Mouse (Mus musculus) ES-E14 (cell line): ENCODE results near the gene Gpr83. TPM values are rescaled to one million over a fixed set of nuclear protein-coding genes. Genes with fewer than 3 reads are reported as not detected.

Experiments
- DNase-seq: peaks from one replicate; pipeline ENCODE4 v3.0.0-alpha.2; 2013; ENCODE audit warnings: low read depth, low spot score
- H3K27ac ChIP-seq: 2 replicates; pipeline ENCODE4 v1.5.1; 2012; ENCODE audit warnings: low read depth, mild to moderate bottlenecking, low read length, moderate library complexity, mixed read lengths; ENCODE audit not compliant: poor library complexity, insufficient read depth, severe bottlenecking
- H3K36me3 ChIP-seq: 2 replicates; pipeline ENCODE4 v1.6.1; 2012; ENCODE audit warnings: mild to moderate bottlenecking, low read length, moderate library complexity, mixed read lengths; ENCODE audit not compliant: control insufficient read depth, poor library complexity, insufficient read depth, severe bottlenecking
- H3K4me1 ChIP-seq, 2 experiments: fragments of 150-350 bp in 1 of 2; sonication (generic) in 1 of 2; 2 replicates each; pipeline ENCODE4 v1.6.1; 2012; ENCODE audit warnings: low read length in 2 of 2, mild to moderate bottlenecking in 1 of 2, mixed read lengths in 1 of 2; ENCODE audit not compliant: control insufficient read depth in 2 of 2, insufficient read depth in 2 of 2, poor library complexity in 1 of 2
- H3K4me3 ChIP-seq, 2 experiments: fragments of 150-350 bp in 1 of 2; sonication (generic) in 1 of 2; 2 replicates each; pipeline ENCODE4 v1.5.1; 2012; ENCODE audit warnings: low read length in 2 of 2, low read depth in 1 of 2, mild to moderate bottlenecking in 1 of 2, mixed read lengths in 1 of 2; ENCODE audit not compliant: insufficient read depth in 1 of 2, poor library complexity in 1 of 2, severe bottlenecking in 1 of 2
- H3K9ac ChIP-seq: 2 replicates; pipeline ENCODE4 v1.6.1; 2012; ENCODE audit warnings: low read depth, mild to moderate bottlenecking, low read length, mixed read lengths; ENCODE audit not compliant: poor library complexity, insufficient read depth, severe bottlenecking
- H3K9me3 ChIP-seq: fragments of 150-350 bp; sonication (generic); 2 replicates; pipeline ENCODE4 v1.6.1; 2012; ENCODE audit warnings: low read depth, mild to moderate bottlenecking, low read length; ENCODE audit not compliant: control insufficient read depth, insufficient read depth
- CHD2 ChIP-seq: IDR thresholded peaks from 2 replicates; pipeline ENCODE4 v1.6.1; 2014; ENCODE audit warnings: mild to moderate bottlenecking, low read depth, low read length, inconsistent platforms
- HCFC1 ChIP-seq: IDR thresholded peaks from 2 replicates; pipeline ENCODE4 v1.6.1; 2012; ENCODE audit warnings: low read length, inconsistent platforms, borderline replicate concordance; ENCODE audit not compliant: insufficient read depth
- MAFK ChIP-seq: IDR thresholded peaks from 2 replicates; pipeline ENCODE4 v1.6.1; 2014; ENCODE audit warnings: mild to moderate bottlenecking, low read depth, low read length, inconsistent platforms; ENCODE audit not compliant: insufficient read depth
- ZC3H11A ChIP-seq: IDR thresholded peaks from 2 replicates; pipeline ENCODE4 v1.6.1; 2012; ENCODE audit warnings: low read depth, mild to moderate bottlenecking, inconsistent platforms, low read length, borderline replicate concordance
- ZNF384 ChIP-seq: IDR thresholded peaks from 2 replicates; pipeline ENCODE4 v1.6.1; 2012; ENCODE audit warnings: low read depth, low read length, inconsistent platforms
- in situ Hi-C, 2 experiments: fragments of 600-800 bp; cut with MboI; formaldehyde crosslinking; loops; one replicate each; pipeline ENCODE4 v1.15.1; 2025; ENCODE audit warnings: low sequenced_read_pairs in 2 of 2, inconsistent platforms in 1 of 2; ENCODE audit not compliant: unreplicated experiment in 2 of 2
- total RNA-seq: library from RNA; depleted of rRNA; stranded (reverse); fragments of 300-350 nt; gene quantifications from 2 replicates; pipeline ENCODE4 v1.2.3, GENCODE M21; 2012; rRNA removed

The Gpr83 gene
- total RNA-seq: 0.49 and 0.63 TPM in 2 replicates

DNA sequence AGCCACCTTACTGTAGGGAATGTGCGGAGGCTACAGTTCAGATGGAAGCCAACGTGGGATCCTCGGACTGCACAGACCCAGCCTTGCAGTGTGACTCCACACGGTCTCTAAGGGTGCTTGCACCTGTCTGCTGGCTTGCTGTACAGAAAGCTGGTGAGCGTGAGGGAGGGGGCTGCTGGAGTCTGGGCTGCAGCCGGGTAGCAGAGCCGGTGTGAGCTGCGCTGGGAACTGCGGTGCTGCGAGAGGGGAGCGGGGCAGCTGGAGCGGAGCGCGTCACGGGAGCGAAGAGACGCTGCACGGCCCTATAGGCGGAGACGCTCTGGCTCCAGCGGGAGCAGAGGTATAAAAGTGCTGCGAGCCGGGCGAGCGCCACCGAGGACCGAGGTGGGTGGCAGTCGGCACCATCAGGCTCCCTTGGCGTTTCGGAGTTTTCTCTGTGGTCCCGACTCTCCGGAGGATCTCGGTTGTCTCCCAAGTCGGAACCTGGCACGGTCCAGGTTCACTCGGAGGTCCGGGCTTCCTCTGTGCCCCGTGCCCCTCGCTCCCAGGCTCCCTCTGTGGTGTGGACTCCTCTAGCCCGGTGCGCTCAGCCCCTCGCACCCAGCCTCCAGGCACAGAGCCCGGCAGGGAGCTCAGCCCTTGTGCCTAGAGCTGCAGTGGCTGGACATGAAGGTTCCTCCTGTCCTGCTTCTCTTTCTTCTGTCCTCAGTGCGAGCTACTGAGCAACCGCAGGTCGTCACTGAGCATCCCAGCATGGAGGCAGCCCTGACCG lies at the start of gene Gpr83:
Gene Gpr83, plus strand, starts transcription at position 343 of the 772 bp plus-strand sequence.
- in situ Hi-C loops: loop anchor here (10.0 to 25.0 kb wide), 2 partner anchors 152 to 155 kb away; no protein-coding TSS in a partner anchor
- Histone ChIP-seq H3K27ac (no peak within 1 kb of the TSS), H3K4me1 (peaks cover 0 to 11% of the 10 kb centered on the region in 2 experiments; a peak in 2 of 4 replicates), H3K36me3 (no peaks in the 10 kb centered on the region), H3K9ac (peak within 1 kb of the TSS; percentile 15; the same call in 1 of the 2 replicates), H3K4me3 (peak within 1 kb of the TSS; percentile 50 to 54), H3K9me3 (no peaks in the 10 kb centered on the region)
- peak; percentile 27 for DNase-seq
- TF ChIP-seq MAFK (no peak), HCFC1 (0 out of 2 replicates have a peak, but pooled peaks have one; percentile 21), CHD2 (no peak), ZNF384 (no peak), ZC3H11A (no peak)

DNA sequence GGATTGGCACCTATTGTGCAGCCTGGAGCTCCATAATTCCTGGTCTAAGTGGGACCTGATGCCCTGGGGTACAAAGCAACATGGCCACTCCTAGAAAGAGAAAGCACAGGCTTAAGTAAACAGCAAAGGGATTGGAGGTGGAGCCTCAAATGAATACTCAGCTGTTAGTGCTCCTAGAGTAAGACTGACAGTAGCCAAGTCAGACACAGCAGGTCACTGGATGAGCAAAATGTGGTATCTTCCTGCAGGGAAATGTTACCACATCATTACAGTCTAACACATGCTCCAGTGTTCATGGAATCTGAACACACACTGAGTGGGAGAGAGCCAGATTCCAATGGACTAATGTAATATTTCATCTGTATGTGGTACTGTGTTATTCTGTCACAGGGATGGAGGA lies 38.6 kb upstream of the Gpr83 start:
- H3K4me1 ChIP-seq: no peaks in the 10 kb centered on the region
- no peak overlapping the region for H3K9ac ChIP-seq
- H3K9me3 ChIP-seq: no peaks in the 10 kb centered on the region
- H3K4me3 ChIP-seq: no peak overlapping the region
- in situ Hi-C loops: loop anchor here (25.0 kb wide), 3 partner anchors 441 to 984 kb away; partner anchors contain the start of genes Cep57 (in 2 of the 2) and Fam76b (in 2 of the 2)
- H3K36me3 ChIP-seq: peaks cover 27% of the 10 kb centered on the region
- H3K27ac ChIP-seq: no peak overlapping the region
- TF ChIP-seq MAFK (no peak), CHD2 (no peak), HCFC1 (no peak), ZNF384 (no peak), ZC3H11A (no peak)
- no peak for DNase-seq

DNA sequence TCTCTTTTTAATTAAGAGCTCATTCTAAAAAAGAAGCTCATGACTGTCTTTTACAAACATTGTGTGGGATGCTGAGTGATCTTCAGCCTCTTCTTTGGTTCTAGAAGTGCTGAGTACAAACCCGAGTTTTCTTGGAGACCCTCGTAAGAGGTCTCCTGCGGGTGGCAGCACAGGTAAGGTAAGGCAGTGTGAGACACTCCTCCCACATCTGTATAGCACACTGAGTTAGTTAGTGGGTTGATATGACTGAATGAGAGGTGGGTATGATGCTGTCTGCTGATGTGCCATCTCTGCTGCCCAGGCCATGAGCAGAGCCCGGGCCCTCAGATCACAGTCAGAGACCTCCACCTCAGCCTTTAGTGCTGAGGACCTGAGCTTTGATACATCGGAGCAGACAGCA lies 35.2 kb upstream of the Gpr83 start:
- DNase-seq: no peak
- no peak overlapping the region for H3K9ac ChIP-seq
- in situ Hi-C loops: loop anchor here (25.0 kb wide), 3 partner anchors 437 to 988 kb away; partner anchors contain the start of genes Cep57 (in 2 of the 2) and Fam76b (in 2 of the 2)
- TF ChIP-seq CHD2: no peak
- TF ChIP-seq MAFK: no peak
- TF ChIP-seq HCFC1: no peak
- no peak for TF ChIP-seq ZNF384
- TF ChIP-seq ZC3H11A: no peak
- no peak overlapping the region for H3K4me3 ChIP-seq
- no peak overlapping the region for H3K27ac ChIP-seq
- no peaks in the 10 kb centered on the region for H3K4me1 ChIP-seq
- peaks cover 26% of the 10 kb centered on the region for H3K36me3 ChIP-seq
- no peaks in the 10 kb centered on the region for H3K9me3 ChIP-seq

DNA sequence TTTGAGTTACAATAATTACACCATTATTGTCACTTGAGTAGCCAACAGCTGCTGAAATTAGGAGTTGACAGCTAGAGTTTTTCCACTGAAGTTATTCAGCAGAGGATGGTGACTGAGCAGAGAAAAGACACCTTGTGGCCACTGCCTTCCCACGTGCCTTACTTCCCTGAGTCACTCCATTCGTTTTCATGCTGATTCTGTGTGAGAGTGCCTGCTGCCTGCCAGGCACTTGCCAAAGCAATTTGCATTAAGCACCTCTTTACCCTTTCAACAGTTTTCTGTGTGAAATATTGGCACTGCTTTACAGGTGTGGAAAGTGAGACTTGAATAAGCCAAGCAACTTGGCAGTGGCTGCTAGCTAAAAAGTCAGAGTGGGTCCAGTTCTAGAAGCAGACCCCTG lies 32.1 kb upstream of the Gpr83 start:
- in situ Hi-C loops: no loop called here
- H3K9ac ChIP-seq: no peak overlapping the region

More for the DNA sequence above, 32.1 kb upstream of the Gpr83 start:
- DNase-seq: no peak
- peaks cover 33% of the 10 kb centered on the region for H3K36me3 ChIP-seq
- TF ChIP-seq CHD2: no peak
- TF ChIP-seq MAFK: no peak
- no peak for TF ChIP-seq ZNF384
- TF ChIP-seq HCFC1: no peak
- TF ChIP-seq ZC3H11A: no peak
- H3K4me3 ChIP-seq: no peak overlapping the region
- no peaks in the 10 kb centered on the region for H3K9me3 ChIP-seq
- no peak overlapping the region for H3K27ac ChIP-seq
- no peaks in the 10 kb centered on the region for H3K4me1 ChIP-seq
